Comparison of ENCODE assay signal across 10 mouse cellular contexts in genomic region chr12:79970227-79970901, GRCm38 (mm10).
DNase-seq lines count a peak whose midpoint lies in the region; ATAC-seq and TF ChIP-seq lines count a peak whose summit lies in the region.
"Had no signal": no experiment of that assay in that cellular context is flagged by ENCODE, and none has a peak within 500 bp of the region (broad histone marks: within the 10 kb centered on the region; RNA-seq: fewer than 3 reads in every experiment).

No protein-coding gene starts in this region.

- no peak for TF ChIP-seq POLR2A in kidney, adult 2 months (IDR thresholded peaks at IDR 0.05; ENCODE audit: low read depth, low read length)

- no peak overlapping the region for H3K4me3 ChIP-seq in kidney, adult 2 months (ENCODE audit: insufficient read depth, low read depth, low read length)
- no peak overlapping the region for H3K4me3 ChIP-seq in hindbrain, postnatal 0 days (ENCODE audit: low read length)
- H3K4me3 ChIP-seq in liver, embryonic 11.5 days (ENCODE audit: low read depth, low read length), result no peak overlapping the region
- no peak overlapping the region for H3K4me3 ChIP-seq in stomach, postnatal 0 days (ENCODE audit: low read depth, low read length)
- H3K4me3 ChIP-seq: megakaryocyte, embryonic 14.5 days had no signal

- H3K9ac ChIP-seq in hindbrain, postnatal 0 days (replicated peaks; ENCODE audit: low read length), result no peak overlapping the region
- H3K9ac ChIP-seq in liver, embryonic 11.5 days (ENCODE audit: low read depth, low read length), result no peak overlapping the region
- peak overlapping the region; percentile 27; the same call in 1 of the 2 replicates for H3K9ac ChIP-seq in stomach, postnatal 0 days (ENCODE audit: low read length)

- no peak for DNase-seq in kidney, adult 2 months
- DNase-seq in kidney, adult 9 months, result no peak
- DNase-seq in brain, adult 2 months (ENCODE audit: low read depth, low spot score), result peak; percentile 90
- peak; percentile 60 for DNase-seq in gastrocnemius, postnatal 25 days
- peak; percentile 82 for DNase-seq in hindbrain, postnatal 0 days (ENCODE audit: low spot score)
- peak; percentile 37 for DNase-seq in liver, embryonic 11.5 days (ENCODE audit: low spot score)
- DNase-seq in stomach, postnatal 0 days (ENCODE audit: low spot score), result no peak

- no peak for TF ChIP-seq CTCF in kidney, adult 2 months (conservative IDR thresholded peaks at IDR 0.05; ENCODE audit: insufficient read depth, insufficient read length, low read depth, low read length)
- no peak for TF ChIP-seq CTCF in hindbrain, postnatal 0 days (IDR thresholded peaks at IDR 0.05; ENCODE audit: low read depth)
- TF ChIP-seq CTCF in stomach, postnatal 0 days (IDR thresholded peaks at IDR 0.05; ENCODE audit: low read depth), result no peak

- H3K9me3 ChIP-seq in hindbrain, postnatal 0 days (ENCODE audit: low read length), result no peaks in the 10 kb centered on the region
- no peaks in the 10 kb centered on the region for H3K9me3 ChIP-seq in liver, embryonic 11.5 days (ENCODE audit: control insufficient read depth, low read length)
- no peaks in the 10 kb centered on the region for H3K9me3 ChIP-seq in stomach, postnatal 0 days (ENCODE audit: control insufficient read depth, low read length)
- H3K9me3 ChIP-seq: megakaryocyte, embryonic 14.5 days had no signal

- H3K36me3 ChIP-seq in kidney, adult 2 months (ENCODE audit: control insufficient read depth, insufficient read depth, low read length), result no peaks in the 10 kb centered on the region
- no peaks in the 10 kb centered on the region for H3K36me3 ChIP-seq in hindbrain, postnatal 0 days (ENCODE audit: insufficient read depth, low read length)
- H3K36me3 ChIP-seq in liver, embryonic 11.5 days (ENCODE audit: control insufficient read depth, insufficient read depth, low read length), result no peaks in the 10 kb centered on the region
- no peaks in the 10 kb centered on the region for H3K36me3 ChIP-seq in stomach, postnatal 0 days (ENCODE audit: control insufficient read depth, insufficient read depth, low read length)
- H3K36me3 ChIP-seq: G1E had no signal

- no peaks in the 10 kb centered on the region for H3K27me3 ChIP-seq in kidney, adult 2 months (replicated peaks; ENCODE audit: control insufficient read depth, insufficient read depth, low read length)
- H3K27me3 ChIP-seq in hindbrain, postnatal 0 days (ENCODE audit: insufficient read depth, low read length), result no peaks in the 10 kb centered on the region
- H3K27me3 ChIP-seq in liver, embryonic 11.5 days (replicated peaks; ENCODE audit: control insufficient read depth, insufficient read depth, low read length), result no peaks in the 10 kb centered on the region
- H3K27me3 ChIP-seq in stomach, postnatal 0 days (ENCODE audit: control insufficient read depth, insufficient read depth, low read length), result no peaks in the 10 kb centered on the region

- TF ChIP-seq EP300 in stomach, postnatal 0 days (optimal IDR thresholded peaks at IDR 0.05), result no peak

- peaks cover 12% of the 10 kb centered on the region for H3K4me1 ChIP-seq in kidney, adult 2 months (ENCODE audit: control insufficient read depth, insufficient read depth, low read length)
- H3K4me1 ChIP-seq in hindbrain, postnatal 0 days (ENCODE audit: insufficient read depth, low read length), result peaks cover 25% of the 10 kb centered on the region; the same call in 1 of the 2 replicates
- H3K4me1 ChIP-seq in liver, embryonic 11.5 days (replicated peaks; ENCODE audit: control insufficient read depth, insufficient read depth, low read length), result peaks cover 44% of the 10 kb centered on the region
- peaks cover 17% of the 10 kb centered on the region for H3K4me1 ChIP-seq in stomach, postnatal 0 days (replicated peaks; ENCODE audit: control insufficient read depth, insufficient read depth)

- no peak overlapping the region for H3K4me2 ChIP-seq in hindbrain, postnatal 0 days (ENCODE audit: low read depth, low read length)
- H3K4me2 ChIP-seq in liver, embryonic 11.5 days, result no peak overlapping the region
- no peak overlapping the region for H3K4me2 ChIP-seq in stomach, postnatal 0 days (replicated peaks; ENCODE audit: low read depth)

- peak; percentile 88 for ATAC-seq in hindbrain, postnatal 0 days
- ATAC-seq in liver, embryonic 11.5 days (replicated peaks; ENCODE audit: low FRiP score), result no peak
- ATAC-seq in stomach, postnatal 0 days (ENCODE audit: low FRiP score, low TSS enrichment), result peak; percentile 9; the same call in 1 of the 2 replicates
- ATAC-seq in erythroid progenitor cell, adult 5-6 weeks (replicated peaks; ENCODE audit: low FRiP score, poor library complexity, severe bottlenecking), result no peak

- H3K27ac ChIP-seq in kidney, adult 2 months (ENCODE audit: insufficient read depth, low read depth, low read length), result peak overlapping the region; percentile 47
- H3K27ac ChIP-seq in hindbrain, postnatal 0 days, result peak overlapping the region; percentile 77
- peak overlapping the region; percentile 36; the same call in 1 of the 2 replicates for H3K27ac ChIP-seq in liver, embryonic 11.5 days (ENCODE audit: low read depth, low read length)
- H3K27ac ChIP-seq in stomach, postnatal 0 days (replicated peaks), result peak overlapping the region; percentile 88

- WGBS in kidney, adult 2 months, result 44% methylated on average over 13 of the region's 13 CpGs
- 19% methylated on average over 13 of the region's 13 CpGs for WGBS in hindbrain, postnatal 0 days
- 31% methylated on average over 13 of the region's 13 CpGs for WGBS in liver, embryonic 11.5 days
- WGBS in stomach, postnatal 0 days, result 42% methylated on average over 13 of the region's 13 CpGs

Comparison
In these comparisons a context has a peak if more than half of its experiments do, and no peak if none do; other contexts are left out.
1. DNase-seq: peak in brain, adult 2 months (single experiment), gastrocnemius, postnatal 25 days (single experiment), hindbrain, postnatal 0 days (single experiment) and liver, embryonic 11.5 days (single experiment); none in kidney, adult 2 months (single experiment), kidney, adult 9 months (single experiment) and stomach, postnatal 0 days (single experiment).
2. H3K27ac ChIP-seq: peak in every context shown above with its lines; median percentile 88 in stomach, postnatal 0 days; 77 in hindbrain, postnatal 0 days; 47 in kidney, adult 2 months; 36 in liver, embryonic 11.5 days.
3. ATAC-seq: peak in hindbrain, postnatal 0 days (single experiment) and stomach, postnatal 0 days (single experiment); none in liver, embryonic 11.5 days (single experiment) and erythroid progenitor cell, adult 5-6 weeks (single experiment).